Mouse (Mus musculus): Measurements from ENCODE around the gene 4932438H23Rik. TPM values are rescaled to one million over a fixed set of nuclear protein-coding genes. Genes with fewer than 3 reads are reported as not detected.

Gene 4932438H23Rik
- 0.04 and 0.05 TPM in 2 replicates for polyA plus RNA-seq (2012; rRNA removed)

GRCm38 (mm10) chr16:91095022-91095421 is at the start of gene 4932438H23Rik:
TSS of gene 4932438H23Rik (minus strand) at chr16:91095122.

GRCm38 (mm10) chr16:91044270-91045182 is 50.4 kb downstream of the 4932438H23Rik start, which contains the start of gene Paxbp1:
TSS of gene Paxbp1 (minus strand) at chr16:91044543.

GRCm38 (mm10) chr16:91011021-91011683 is 83.8 kb downstream of the 4932438H23Rik start, which contains the start of gene Synj1:
TSS of gene Synj1 (minus strand) at chr16:91011308.

Other genes starting within 250 kb of the 4932438H23Rik start
- 7.5 and 7.8 TPM in 2 replicates for gene Cfap298, start 160.0 kb downstream of the 4932438H23Rik start, polyA plus RNA-seq (2012; rRNA removed)
- 8.5 and 11.0 TPM in 2 replicates for gene Synj1, start 83.8 kb downstream of the 4932438H23Rik start, polyA plus RNA-seq (2012; rRNA removed)
- gene Paxbp1, start 50.6 kb downstream of the 4932438H23Rik start, polyA plus RNA-seq (2012; rRNA removed): 29.6 and 35.4 TPM in 2 replicates
- not detected in 2 replicates for gene Olig2, start 130.3 kb upstream of the 4932438H23Rik start, polyA plus RNA-seq (2012; rRNA removed)
- 0.03 and 0.05 TPM in 2 replicates for gene Olig1, start 174.7 kb upstream of the 4932438H23Rik start, polyA plus RNA-seq (2012; rRNA removed)